Mouse (Mus musculus) hindlimb bud, embryonic 11.5 days (tissue): ENCODE data around the gene Nhsl2.
"Not testable (repeated sequence)": the region's sequence is repeated elsewhere in the genome, so short reads cannot be mapped to it uniquely, and the experiment has no call there.

ENCODE experiments used
- DNase-seq: peaks from one replicate; pipeline ENCODE4 v3.0.0-alpha.2; 2012; ENCODE audit warnings: low read depth, low spot score; ENCODE audit errors: extremely low spot score

Nhsl2 gene

GRCm38 (mm10) chrX:101849281-101849821 lies at the start of gene Nhsl2:
TSS of gene Nhsl2 (plus strand) at chrX:101849385.
- DNase-seq: no peak

GRCm38 (mm10) chrX:101805512-101805911 lies 43.7 kb upstream of the Nhsl2 start:
- DNase-seq: no peak

- DNase-seq: no peak
Measured at GRCm38 (mm10) chrX:101811750-101812149, 37.4 kb upstream of the Nhsl2 start.

GRCm38 (mm10) chrX:101819163-101819562 lies 30.0 kb upstream of the Nhsl2 start:
- DNase-seq: no peak

GRCm38 (mm10) chrX:101819980-101820379 lies 29.2 kb upstream of the Nhsl2 start:
- not testable (repeated sequence) for DNase-seq

- DNase-seq: no peak
Measured at GRCm38 (mm10) chrX:101847191-101847795, 1.9 kb upstream of the Nhsl2 start.

- DNase-seq: no peak
Measured at GRCm38 (mm10) chrX:101849901-101850551, 841 bp downstream of the Nhsl2 start.

- DNase-seq: no peak
Measured at GRCm38 (mm10) chrX:101851566-101852354, 2.6 kb downstream of the Nhsl2 start.

GRCm38 (mm10) chrX:101863666-101864378 lies 14.6 kb downstream of the Nhsl2 start:
- no peak for DNase-seq

- DNase-seq: no peak
Measured at GRCm38 (mm10) chrX:101864788-101865187, 15.6 kb downstream of the Nhsl2 start.

GRCm38 (mm10) chrX:101874147-101874546 lies 25.0 kb downstream of the Nhsl2 start:
- no peak for DNase-seq

- no peak for DNase-seq
Measured at GRCm38 (mm10) chrX:101874901-101875300, 25.7 kb downstream of the Nhsl2 start.

- DNase-seq: no peak
Measured at GRCm38 (mm10) chrX:101876136-101876535, 27.0 kb downstream of the Nhsl2 start.

GRCm38 (mm10) chrX:101877840-101878239 lies 28.7 kb downstream of the Nhsl2 start:
- no peak for DNase-seq

- no peak for DNase-seq
Measured at GRCm38 (mm10) chrX:101878546-101878945, 29.4 kb downstream of the Nhsl2 start.

- DNase-seq: no peak
Measured at GRCm38 (mm10) chrX:101882141-101882751, 33.1 kb downstream of the Nhsl2 start.

- no peak for DNase-seq
Measured at GRCm38 (mm10) chrX:101889384-101889783, 40.2 kb downstream of the Nhsl2 start.

GRCm38 (mm10) chrX:101889813-101890469 lies 40.8 kb downstream of the Nhsl2 start:
- DNase-seq: no peak

- DNase-seq: no peak
Measured at GRCm38 (mm10) chrX:101893796-101894195, 44.6 kb downstream of the Nhsl2 start.

GRCm38 (mm10) chrX:101898341-101898740 lies 49.2 kb downstream of the Nhsl2 start:
- no peak for DNase-seq
